Mouse (Mus musculus) brain, embryonic 14.5 days (tissue): ENCODE measurements around the gene Brd7. TPM values are rescaled to one million over a fixed set of nuclear protein-coding genes. Genes with fewer than 3 reads are reported as not detected.

Source experiments
- DNase-seq: peaks from one replicate; pipeline ENCODE4 v3.0.0-alpha.2; 2011; ENCODE audit warnings: low read depth
- CTCF ChIP-seq: fragments of 200-500 bp; IDR thresholded peaks from 2 replicates; pipeline ENCODE4 v1.5.1; 2012; ENCODE audit warnings: inconsistent platforms, mild to moderate bottlenecking, moderate library complexity, borderline replicate concordance; ENCODE audit not compliant: insufficient read depth, insufficient read length; ENCODE audit errors: extremely low read depth
- POLR2A ChIP-seq: fragments of 200-500 bp; IDR thresholded peaks from 2 replicates; pipeline ENCODE4 v1.6.1; 2012; ENCODE audit warnings: mild to moderate bottlenecking, inconsistent platforms, borderline replicate concordance; ENCODE audit not compliant: poor library complexity, insufficient read depth, insufficient read length, severe bottlenecking; ENCODE audit errors: extremely low read depth
- polyA plus RNA-seq: library from polyadenylated mRNA; depleted of rRNA; stranded (reverse); fragments of >200 nt; gene quantifications from 2 replicates; pipeline ENCODE4 v1.2.3, GENCODE M21; 2012; rRNA removed

The Brd7 gene
- 65.6 and 69.2 TPM in 2 replicates for polyA plus RNA-seq

- TF ChIP-seq CTCF = peak; percentile 87
- TF ChIP-seq POLR2A = peak; percentile 28; the same call in 1 of the 2 replicates
- peak; percentile 88 for DNase-seq
Observed at GRCm38 (mm10) chr8:88361708-88362428, at the start of gene Brd7. Gene Brd7 (minus strand): TSS chr8:88362194.

- TF ChIP-seq POLR2A (no peak), CTCF (no peak)
- DNase-seq = no peak
Observed at GRCm38 (mm10) chr8:88411461-88411860, 49.5 kb upstream of the Brd7 start.

GRCm38 (mm10) chr8:88409401-88409940, 47.5 kb upstream of the Brd7 start:
- TF ChIP-seq POLR2A = no peak
- no peak for TF ChIP-seq CTCF
- DNase-seq = no peak

- DNase-seq = no peak
- TF ChIP-seq CTCF (no peak), POLR2A (no peak)
Observed at GRCm38 (mm10) chr8:88407716-88408115, 45.7 kb upstream of the Brd7 start.

GRCm38 (mm10) chr8:88398060-88398459, 36.1 kb upstream of the Brd7 start:
- DNase-seq = no peak
- no peak for TF ChIP-seq CTCF
- TF ChIP-seq POLR2A = no peak

GRCm38 (mm10) chr8:88393298-88393697, 31.3 kb upstream of the Brd7 start:
- TF ChIP-seq CTCF = no peak
- TF ChIP-seq POLR2A = no peak
- no peak for DNase-seq

- TF ChIP-seq CTCF = peak; percentile 29; the same call in 1 of the 2 replicates
- no peak for TF ChIP-seq POLR2A
- DNase-seq = no peak
Observed at GRCm38 (mm10) chr8:88390749-88391148, 28.8 kb upstream of the Brd7 start.

GRCm38 (mm10) chr8:88388691-88389239, 26.8 kb upstream of the Brd7 start:
- DNase-seq = no peak
- no peak for TF ChIP-seq CTCF
- TF ChIP-seq POLR2A = no peak

- TF ChIP-seq POLR2A = no peak
- peak; percentile 84 for DNase-seq
Observed at GRCm38 (mm10) chr8:88387874-88388273, 25.9 kb upstream of the Brd7 start.

GRCm38 (mm10) chr8:88383164-88383556, 21.2 kb upstream of the Brd7 start:
- TF ChIP-seq POLR2A = no peak
- TF ChIP-seq CTCF = peak; percentile 50; the same call in 1 of the 2 replicates
- no peak for DNase-seq

- TF ChIP-seq POLR2A (no peak), CTCF (no peak)
- peak; percentile 89 for DNase-seq
Observed at GRCm38 (mm10) chr8:88382311-88383163, 20.5 kb upstream of the Brd7 start.

GRCm38 (mm10) chr8:88380497-88380896, 18.5 kb upstream of the Brd7 start:
- no peak for TF ChIP-seq CTCF
- no peak for TF ChIP-seq POLR2A
- no peak for DNase-seq
